Mouse (Mus musculus): ENCODE data around the gene Ildr1. TPM values are rescaled to one million over a fixed set of nuclear protein-coding genes. Genes with fewer than 3 reads are reported as not detected.
A peak's percentile ranks its signal among the peaks of the same experiment; 100 is the strongest.

The Ildr1 gene
- polyA plus RNA-seq, 1 experiment = 0.24 TPM

- peak in 1 of 2 experiments; percentile 3 for DNase-seq (ENCODE audit: extremely low spot score in 1 of 2, low spot score in 1 of 2)
Measured at GRCm38 (mm10) chr16:36770191-36770771, 76.5 kb downstream of the Ildr1 start.

- peak; percentile 7 to 8 for DNase-seq (ENCODE audit: extremely low spot score in 1 of 2, low spot score in 1 of 2)
Measured at GRCm38 (mm10) chr16:36770830-36771229, 77.1 kb downstream of the Ildr1 start.

GRCm38 (mm10) chr16:36771244-36771643 is 77.5 kb downstream of the Ildr1 start:
- no peak for DNase-seq (ENCODE audit: extremely low spot score in 1 of 2, low spot score in 1 of 2)

- DNase-seq (ENCODE audit: extremely low spot score in 1 of 2, low spot score in 1 of 2) = no peak
Measured at GRCm38 (mm10) chr16:36771703-36772102, 77.9 kb downstream of the Ildr1 start.

- no peak for DNase-seq (ENCODE audit: extremely low spot score in 1 of 2, low spot score in 1 of 2)
Measured at GRCm38 (mm10) chr16:36772996-36773395, 79.2 kb downstream of the Ildr1 start.

- DNase-seq (ENCODE audit: extremely low spot score in 1 of 2, low spot score in 1 of 2) = peak in 1 of 2 experiments; percentile 2
Measured at GRCm38 (mm10) chr16:36775658-36776057, 81.9 kb downstream of the Ildr1 start.

Other genes with a start within 250 kb of the Ildr1 start
- gene Stfa3, start 238.6 kb upstream of the Ildr1 start, polyA plus RNA-seq (2012; rRNA removed) = not detected in 2 replicates
- gene Casr, start 131.8 kb upstream of the Ildr1 start, polyA plus RNA-seq (2012; rRNA removed) = 0.14 and 0.21 TPM in 2 replicates
- 2.0 and 2.5 TPM in 2 replicates for gene Cd86, start 27.9 kb upstream of the Ildr1 start, polyA plus RNA-seq (2012; rRNA removed)
- 38.5 and 53.1 TPM in 2 replicates for gene Slc15a2, start 91.0 kb downstream of the Ildr1 start, polyA plus RNA-seq (2012; rRNA removed)
- 28.9 and 39.5 TPM in 2 replicates for gene Iqcb1, start 134.4 kb downstream of the Ildr1 start, polyA plus RNA-seq (2012; rRNA removed)
- gene Eaf2, start 181.0 kb downstream of the Ildr1 start, polyA plus RNA-seq (2012; rRNA removed) = 0.53 and 0.78 TPM in 2 replicates
- gene Golgb1, start 181.2 kb downstream of the Ildr1 start, polyA plus RNA-seq (2012; rRNA removed) = 52.3 and 52.6 TPM in 2 replicates
- gene Hcls1, start 241.0 kb downstream of the Ildr1 start, polyA plus RNA-seq (2012; rRNA removed) = 5.9 and 7.4 TPM in 2 replicates

Measured in frontal cortex, adult 2 months (tissue).